Mouse (Mus musculus) neural tube, embryonic 13.5 days (tissue): ENCODE data around the gene Mrtfa. TPM values are rescaled to one million over a fixed set of nuclear protein-coding genes. Genes with fewer than 3 reads are reported as not detected.
"Not testable (repeated sequence)": the region's sequence is repeated elsewhere in the genome, so short reads cannot be mapped to it uniquely, and the experiment has no call there.

Experiments used
- ATAC-seq: fragments of 200-750 bp; cut with Nextera tagmentation; 2 replicates; pipeline ENCODE4 v1.8.0; 2017; ENCODE audit warnings: low read depth, mild to moderate bottlenecking, moderate TSS enrichment, moderate library complexity
- H3K27ac ChIP-seq: fragments of 300-500 bp; sonication (generic); replicated peaks from 2 replicates; pipeline ENCODE4 v1.5.1; 2015; ENCODE audit warnings: moderate library complexity, mild to moderate bottlenecking, inconsistent platforms
- H3K27me3 ChIP-seq: fragments of 300-500 bp; sonication (generic); 2 replicates; pipeline ENCODE4 v1.6.1; 2015; ENCODE audit warnings: mild to moderate bottlenecking, inconsistent platforms
- H3K36me3 ChIP-seq: fragments of 300-500 bp; sonication (generic); 2 replicates; pipeline ENCODE4 v1.6.1; 2015; ENCODE audit warnings: mild to moderate bottlenecking, inconsistent platforms
- H3K4me1 ChIP-seq: fragments of 300-500 bp; sonication (generic); replicated peaks from 2 replicates; pipeline ENCODE4 v1.6.1; 2015; ENCODE audit warnings: inconsistent platforms
- H3K4me2 ChIP-seq: fragments of 300-500 bp; sonication (generic); 2 replicates; pipeline ENCODE4 v1.6.1; 2015; ENCODE audit warnings: inconsistent platforms, mild to moderate bottlenecking, moderate library complexity
- H3K4me3 ChIP-seq: fragments of 300-500 bp; sonication (generic); 2 replicates; pipeline ENCODE4 v1.5.1; 2015; ENCODE audit warnings: mild to moderate bottlenecking, inconsistent platforms
- H3K9ac ChIP-seq: fragments of 300-500 bp; sonication (generic); 2 replicates; pipeline ENCODE4 v1.6.1; 2015; ENCODE audit warnings: moderate library complexity, mild to moderate bottlenecking, inconsistent platforms
- H3K9me3 ChIP-seq: fragments of 300-500 bp; sonication (generic); 2 replicates; pipeline ENCODE4 v1.6.1; 2016; ENCODE audit warnings: inconsistent platforms
- WGBS: fragments of 180-500 bp; shearing (Covaris S2); methylation state at CpG from one replicate; pipeline ENCODE4 v1.1.7; 2015; 5-methylcytosine and 5-hydroxymethylcytosine counted together
- polyA plus RNA-seq: library from polyadenylated mRNA; unstranded; fragments of >200 nt; fragmentation: Nextera tagmentation; extraction: Ambion mirVana; gene quantifications from 2 replicates; pipeline ENCODE4 v1.2.1, GENCODE M21; 2015

The Mrtfa gene
- polyA plus RNA-seq, 1 experiment from 2014 or later, result 27.1 TPM

DNA sequence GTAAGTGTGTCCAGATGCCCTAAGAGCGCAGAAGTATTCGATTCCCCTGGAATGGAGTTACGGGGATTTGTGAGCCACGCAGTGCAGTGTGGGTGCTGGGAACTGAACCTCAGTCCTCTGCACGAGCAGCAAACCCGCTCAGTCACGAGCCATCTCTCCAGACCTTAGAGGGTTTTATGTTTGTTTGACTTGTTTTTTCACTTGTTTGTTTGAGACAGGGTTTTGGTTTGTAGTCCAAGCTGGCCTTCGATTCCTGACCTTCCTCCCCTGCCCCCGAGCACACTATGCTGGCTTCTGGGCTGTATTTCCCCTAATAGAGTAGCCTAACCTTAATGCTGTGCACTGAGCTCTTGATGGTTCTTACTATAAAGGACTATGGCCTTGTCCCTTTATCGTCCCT, 34.5 kb upstream of the Mrtfa start:
- H3K4me3 ChIP-seq, result no peak overlapping the region
- H3K4me1 ChIP-seq, result 0 out of 2 replicates have a peak, but pooled peaks cover 5% of the 10 kb centered on the region
- H3K9ac ChIP-seq, result no peak overlapping the region
- no peaks in the 10 kb centered on the region for H3K36me3 ChIP-seq
- ATAC-seq, result no peak
- no peaks in the 10 kb centered on the region for H3K27me3 ChIP-seq
- no peaks in the 10 kb centered on the region for H3K9me3 ChIP-seq
- no peak overlapping the region for H3K27ac ChIP-seq
- WGBS, result 93% methylated on average over 10 of the region's 10 CpGs
- no peak overlapping the region for H3K4me2 ChIP-seq

DNA sequence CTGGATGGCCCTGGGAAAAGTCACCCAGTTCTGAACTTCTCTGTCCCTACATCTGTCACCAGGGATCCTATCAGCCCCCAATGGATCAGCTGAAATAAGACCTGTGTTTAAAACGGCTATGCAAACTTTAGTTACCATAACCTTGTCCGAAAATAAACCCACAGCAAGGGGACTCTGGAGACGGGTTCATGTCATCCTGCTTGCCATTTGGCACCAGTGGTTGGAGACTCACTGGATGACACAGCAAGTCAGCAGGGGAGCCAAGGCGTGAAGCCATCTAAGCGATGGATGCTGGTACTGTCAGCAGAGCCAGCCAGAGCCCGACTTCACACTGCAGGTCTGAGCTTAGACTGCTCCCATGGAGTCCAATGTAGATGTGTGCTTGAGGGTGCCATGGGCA, 30.9 kb upstream of the Mrtfa start:
- H3K9ac ChIP-seq, result no peak overlapping the region
- H3K27ac ChIP-seq, result no peak overlapping the region
- H3K4me3 ChIP-seq, result no peak overlapping the region
- no peaks in the 10 kb centered on the region for H3K36me3 ChIP-seq
- ATAC-seq, result no peak
- no peaks in the 10 kb centered on the region for H3K9me3 ChIP-seq
- no peak overlapping the region for H3K4me2 ChIP-seq
- H3K4me1 ChIP-seq, result 0 out of 2 replicates have a peak, but pooled peaks cover 1% of the 10 kb centered on the region
- no peaks in the 10 kb centered on the region for H3K27me3 ChIP-seq
- WGBS, result 72% methylated on average over 6 of the region's 6 CpGs

- H3K4me2 ChIP-seq, H3K27ac ChIP-seq, ATAC-seq, H3K4me1 ChIP-seq, H3K9ac ChIP-seq, H3K4me3 ChIP-seq, H3K27me3 ChIP-seq, H3K36me3 ChIP-seq, H3K9me3 ChIP-seq: not testable (repeated sequence)
- 75% methylated on average over 8 of the region's 8 CpGs for WGBS
Observed at GRCm38 (mm10) chr15:81220051-81220450, 29.5 kb upstream of the Mrtfa start.

DNA sequence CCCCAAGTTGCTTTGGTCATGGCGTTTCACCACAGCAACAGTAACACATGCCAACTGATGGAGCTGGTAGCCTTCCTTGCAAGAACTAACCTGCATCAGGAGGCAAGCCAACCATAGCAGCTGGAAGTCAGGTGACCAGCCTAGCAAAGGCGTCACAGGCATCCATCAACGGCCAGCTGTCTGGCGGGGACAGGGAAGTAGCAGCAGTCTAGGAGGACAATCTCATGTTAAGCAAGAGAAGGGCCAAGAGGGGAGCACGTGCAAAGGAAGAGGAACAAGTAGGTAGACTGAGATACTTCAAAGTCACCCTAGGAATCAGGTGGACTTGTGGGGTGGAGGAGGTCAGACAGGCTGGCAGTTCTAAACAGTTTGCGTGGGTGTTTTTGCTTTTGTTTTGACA, 28.5 kb upstream of the Mrtfa start:
- H3K27me3 ChIP-seq, result no peaks in the 10 kb centered on the region
- H3K4me3 ChIP-seq, result no peak overlapping the region
- no peak overlapping the region for H3K27ac ChIP-seq
- H3K4me1 ChIP-seq, result no peaks in the 10 kb centered on the region
- 80% methylated on average over 6 of the region's 6 CpGs for WGBS
- ATAC-seq, result no peak
- no peaks in the 10 kb centered on the region for H3K36me3 ChIP-seq
- no peak overlapping the region for H3K9ac ChIP-seq
- no peak overlapping the region for H3K4me2 ChIP-seq
- H3K9me3 ChIP-seq, result no peaks in the 10 kb centered on the region

- 87% methylated on average over 19 of the region's 19 CpGs for WGBS
- Histone ChIP-seq H3K4me1 (no peaks in the 10 kb centered on the region), H3K9ac (no peak overlapping the region), H3K4me3 (no peak overlapping the region), H3K4me2 (no peak overlapping the region), H3K9me3 (no peaks in the 10 kb centered on the region), H3K27me3 (no peaks in the 10 kb centered on the region), H3K27ac (no peak overlapping the region), H3K36me3 (no peaks in the 10 kb centered on the region)
- ATAC-seq, result no peak
Observed at GRCm38 (mm10) chr15:81216906-81217653, 26.5 kb upstream of the Mrtfa start.

DNA sequence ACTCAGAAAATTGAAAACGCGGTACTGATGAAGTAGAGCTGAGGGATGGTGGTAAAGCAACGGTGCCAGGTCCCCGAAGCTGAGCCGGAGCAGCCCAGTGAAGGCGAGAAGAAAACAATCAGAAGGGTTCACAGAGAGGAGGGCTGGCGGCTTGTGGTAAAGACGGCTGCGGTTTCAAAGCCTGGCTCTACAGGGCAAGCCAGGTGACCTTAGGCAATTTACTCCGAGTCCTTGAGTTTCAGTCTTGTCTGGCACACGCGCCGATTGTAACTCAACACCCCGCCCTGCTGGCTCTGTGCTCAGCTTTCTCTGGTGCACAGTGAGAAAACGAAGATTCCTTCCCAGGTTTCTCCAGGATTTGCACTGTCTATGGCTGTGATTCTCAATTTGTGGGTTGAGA, 22.4 kb upstream of the Mrtfa start:
- WGBS, result 74% methylated on average over 15 of the region's 15 CpGs
- Histone ChIP-seq H3K27ac (no peak overlapping the region), H3K9me3 (no peaks in the 10 kb centered on the region), H3K27me3 (no peaks in the 10 kb centered on the region), H3K4me1 (no peaks in the 10 kb centered on the region), H3K36me3 (no peaks in the 10 kb centered on the region), H3K9ac (no peak overlapping the region), H3K4me2 (no peak overlapping the region), H3K4me3 (no peak overlapping the region)
- no peak for ATAC-seq

DNA sequence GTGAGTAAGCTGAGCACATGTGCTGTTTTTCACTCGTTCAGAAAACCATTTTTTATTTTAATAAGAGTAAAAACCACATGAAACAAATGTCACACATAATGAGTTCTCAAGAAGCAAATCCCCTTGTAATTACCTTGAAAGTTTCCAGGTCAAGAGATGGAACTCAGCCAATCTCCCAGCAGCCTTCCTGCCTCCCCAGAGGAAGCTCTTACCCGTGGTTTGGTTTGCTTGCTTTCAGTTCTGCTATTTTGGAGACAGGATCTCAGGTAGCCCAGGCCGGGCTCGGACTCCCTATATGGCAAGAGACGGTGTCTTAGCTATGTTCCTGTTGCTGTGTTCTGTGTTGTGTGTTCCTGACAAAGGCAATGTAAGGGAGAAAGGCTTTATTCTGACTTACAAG, 19.9 kb upstream of the Mrtfa start:
- Histone ChIP-seq H3K9ac (no peak overlapping the region), H3K4me3 (no peak overlapping the region), H3K27ac (no peak overlapping the region), H3K36me3 (no peaks in the 10 kb centered on the region), H3K4me2 (no peak overlapping the region), H3K27me3 (no peaks in the 10 kb centered on the region), H3K4me1 (no peaks in the 10 kb centered on the region), H3K9me3 (no peaks in the 10 kb centered on the region)
- ATAC-seq, result no peak
- WGBS, result 80% methylated on average over 5 of the region's 5 CpGs

DNA sequence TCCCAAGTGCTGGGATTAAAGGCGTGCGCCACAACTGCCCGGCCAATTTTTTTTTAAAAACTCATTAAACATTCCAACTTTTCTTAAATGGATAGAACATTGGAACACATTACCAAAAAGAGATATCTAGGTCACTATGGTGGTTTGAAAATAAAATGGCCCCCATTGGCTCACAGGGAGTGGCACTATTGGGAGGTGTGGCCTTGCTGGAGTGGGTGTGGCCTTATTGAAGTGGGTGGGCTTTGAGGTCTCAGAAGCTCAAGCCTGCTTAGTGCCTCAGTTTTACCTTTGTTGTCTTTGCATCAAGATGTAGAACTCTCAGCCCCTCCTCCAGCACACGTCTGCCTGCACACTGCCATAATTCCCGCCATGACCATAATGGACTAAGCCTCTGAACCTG, 11.9 kb upstream of the Mrtfa start:
- WGBS, result 96% methylated on average over 5 of the region's 5 CpGs

DNA sequence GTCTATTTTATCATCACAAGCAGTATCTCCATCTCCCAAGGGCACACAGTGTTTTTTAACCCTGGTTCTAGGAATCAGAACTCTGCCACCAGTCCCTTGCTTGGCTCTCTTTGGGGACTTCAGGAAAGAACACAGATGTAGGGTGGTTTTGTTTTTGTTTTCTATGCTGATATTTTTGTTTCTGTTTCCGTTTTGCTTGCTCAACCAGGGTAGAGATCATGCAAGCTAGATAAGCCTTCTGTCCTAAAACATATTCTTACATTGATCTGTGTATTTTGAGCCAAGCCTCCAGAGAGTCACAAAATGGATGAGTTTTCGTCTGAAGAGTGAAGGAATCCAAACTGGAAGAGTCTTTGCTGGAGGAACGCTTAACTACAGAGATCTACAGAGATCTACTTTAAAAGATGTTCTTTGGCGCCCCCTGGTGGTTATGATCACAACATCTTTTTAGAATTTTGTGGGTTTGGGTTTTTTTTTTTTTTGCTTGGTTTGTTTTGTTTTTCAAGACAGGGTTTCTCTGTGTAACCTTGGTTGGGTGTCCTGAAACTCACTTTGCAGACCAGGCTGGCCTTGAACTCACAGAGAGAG, 8.9 kb upstream of the Mrtfa start:
- 23% methylated on average over 4 of the region's 4 CpGs for WGBS

More for the DNA sequence above, 11.9 kb upstream of the Mrtfa start:
- Histone ChIP-seq H3K36me3 (no peaks in the 10 kb centered on the region), H3K27me3 (no peaks in the 10 kb centered on the region), H3K27ac (no peak overlapping the region), H3K9ac (no peak overlapping the region), H3K4me1 (no peaks in the 10 kb centered on the region), H3K4me3 (no peak overlapping the region), H3K9me3 (no peaks in the 10 kb centered on the region), H3K4me2 (no peak overlapping the region)
- no peak for ATAC-seq

GRCm38 (mm10) chr15:81198447-81198846, 7.9 kb upstream of the Mrtfa start:
- no peak overlapping the region for H3K4me3 ChIP-seq
- H3K36me3 ChIP-seq, result no peaks in the 10 kb centered on the region
- H3K27ac ChIP-seq, result no peak overlapping the region
- no peaks in the 10 kb centered on the region for H3K27me3 ChIP-seq
- H3K4me2 ChIP-seq, result no peak overlapping the region
- no peak for ATAC-seq
- 93% methylated on average over 5 of the region's 5 CpGs for WGBS
- H3K9me3 ChIP-seq, result no peaks in the 10 kb centered on the region
- no peaks in the 10 kb centered on the region for H3K4me1 ChIP-seq
- no peak overlapping the region for H3K9ac ChIP-seq

More for the DNA sequence above, 8.9 kb upstream of the Mrtfa start:
- Histone ChIP-seq H3K4me1 (no peaks in the 10 kb centered on the region), H3K9ac (no peak overlapping the region), H3K4me3 (no peak overlapping the region), H3K27ac (no peak overlapping the region), H3K27me3 (no peaks in the 10 kb centered on the region), H3K9me3 (no peaks in the 10 kb centered on the region), H3K36me3 (no peaks in the 10 kb centered on the region), H3K4me2 (no peak overlapping the region)
- no peak for ATAC-seq

DNA sequence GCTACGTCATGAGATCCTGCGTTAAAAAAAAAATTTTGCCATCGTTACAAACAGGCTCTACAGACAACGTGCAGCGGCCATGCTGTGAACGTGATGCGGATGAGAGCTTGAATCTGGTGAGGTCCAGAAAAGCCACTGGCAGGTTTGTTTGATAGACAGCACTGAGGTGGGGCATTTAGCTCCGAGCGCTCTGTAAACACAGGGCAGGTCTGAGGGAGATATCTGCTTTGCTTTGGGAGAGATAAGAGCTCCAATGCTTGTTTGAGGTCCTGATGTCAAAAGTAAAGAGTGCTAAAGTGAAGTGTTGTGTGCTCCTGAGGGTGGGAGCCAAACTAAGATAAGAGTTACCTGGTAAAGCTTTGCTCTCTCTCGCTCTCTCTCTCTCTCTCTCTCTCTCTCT, 6.6 kb upstream of the Mrtfa start:
- 90% methylated on average over 10 of the region's 10 CpGs for WGBS
- Histone ChIP-seq H3K4me2 (no peak overlapping the region), H3K9ac (no peak overlapping the region), H3K36me3 (no peaks in the 10 kb centered on the region), H3K9me3 (no peaks in the 10 kb centered on the region), H3K27ac (no peak overlapping the region), H3K4me3 (no peak overlapping the region), H3K27me3 (no peaks in the 10 kb centered on the region), H3K4me1 (no peaks in the 10 kb centered on the region)
- ATAC-seq, result no peak

DNA sequence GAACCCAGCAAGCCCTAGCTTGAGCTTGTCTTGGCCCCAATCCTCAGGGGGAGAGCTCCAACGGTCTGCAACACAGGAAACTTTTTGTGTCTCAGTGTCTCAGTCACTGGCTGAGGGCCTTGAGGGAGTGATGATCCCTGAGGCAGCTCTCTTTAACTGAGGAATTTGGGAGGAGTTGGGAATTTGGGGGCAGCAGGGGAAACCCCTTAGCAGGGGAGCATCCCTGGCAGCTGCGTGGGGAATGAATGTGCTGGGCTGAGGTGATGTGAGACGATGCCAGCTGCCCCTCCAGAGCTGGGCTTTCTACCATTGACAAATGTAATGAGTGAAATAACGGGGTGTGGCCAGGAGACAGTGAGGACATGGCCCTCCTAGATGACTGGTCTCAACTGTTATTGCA, 4.9 kb upstream of the Mrtfa start:
- Histone ChIP-seq H3K9ac (no peak overlapping the region), H3K27me3 (no peaks in the 10 kb centered on the region), H3K9me3 (no peaks in the 10 kb centered on the region), H3K36me3 (no peaks in the 10 kb centered on the region), H3K27ac (no peak overlapping the region), H3K4me1 (peaks cover 6% of the 10 kb centered on the region), H3K4me2 (no peak overlapping the region), H3K4me3 (no peak overlapping the region)
- ATAC-seq, result no peak
- 49% methylated on average over 4 of the region's 4 CpGs for WGBS

- no peak overlapping the region for H3K27ac ChIP-seq
- H3K4me1 ChIP-seq, result peaks cover 8% of the 10 kb centered on the region
- no peak for ATAC-seq
- H3K9ac ChIP-seq, result no peak overlapping the region
- no peak overlapping the region for H3K4me3 ChIP-seq
- H3K27me3 ChIP-seq, result no peaks in the 10 kb centered on the region
- H3K9me3 ChIP-seq, result no peaks in the 10 kb centered on the region
- H3K4me2 ChIP-seq, result no peak overlapping the region
- 92% methylated on average over 6 of the region's 6 CpGs for whole genome bisulfite sequencing
- no peaks in the 10 kb centered on the region for H3K36me3 ChIP-seq
Observed at GRCm38 (mm10) chr15:81194791-81195190, 4.2 kb upstream of the Mrtfa start.
